Mouse (Mus musculus) forebrain, embryonic 12.5 days (tissue): ENCODE results near the gene Dnajc4. TPM values are rescaled to one million over a fixed set of nuclear protein-coding genes. Genes with fewer than 3 reads are reported as not detected.

Source experiments
- ATAC-seq: fragments of 200-750 bp; cut with Nextera tagmentation; 2 replicates; pipeline ENCODE4 v1.8.0; 2017; ENCODE audit warnings: moderate TSS enrichment; ENCODE audit not compliant: low FRiP score
- H3K27ac ChIP-seq: fragments of 300-500 bp; sonication (generic); 2 replicates; pipeline ENCODE4 v1.5.1; 2016; ENCODE audit warnings: mild to moderate bottlenecking
- H3K27me3 ChIP-seq: fragments of 300-500 bp; sonication (generic); 2 replicates; pipeline ENCODE4 v1.6.1; 2016; ENCODE audit warnings: mild to moderate bottlenecking
- H3K36me3 ChIP-seq: fragments of 300-500 bp; sonication (generic); replicated peaks from 2 replicates; pipeline ENCODE4 v1.6.1; 2016; ENCODE audit warnings: mild to moderate bottlenecking
- H3K4me1 ChIP-seq: fragments of 300-500 bp; sonication (generic); 2 replicates; pipeline ENCODE4 v1.6.1; 2016
- H3K4me2 ChIP-seq: fragments of 300-500 bp; sonication (generic); 2 replicates; pipeline ENCODE4 v1.6.1; 2016; ENCODE audit warnings: mild to moderate bottlenecking, moderate library complexity
- H3K4me3 ChIP-seq: fragments of 300-500 bp; sonication (generic); replicated peaks from 2 replicates; pipeline ENCODE4 v1.5.1; 2016; ENCODE audit warnings: mild to moderate bottlenecking
- H3K9ac ChIP-seq: fragments of 300-500 bp; sonication (generic); 2 replicates; pipeline ENCODE4 v1.6.1; 2016; ENCODE audit warnings: mild to moderate bottlenecking
- H3K9me3 ChIP-seq: fragments of 300-500 bp; sonication (generic); 2 replicates; pipeline ENCODE4 v1.6.1; 2016
- whole genome bisulfite sequencing: fragments of 180-500 bp; shearing (Covaris S2); methylation state at CpG from one replicate; pipeline ENCODE4 v1.1.7; 2016; 5-methylcytosine and 5-hydroxymethylcytosine counted together
- polyA plus RNA-seq: library from polyadenylated mRNA; unstranded; fragments of >200 nt; fragmentation: Nextera tagmentation; extraction: Ambion mirVana; gene quantifications from 2 replicates; pipeline ENCODE4 v1.2.1, GENCODE M21; 2016

Gene Dnajc4
- polyA plus RNA-seq, 1 experiment from 2014 or later = 18.8 TPM

DNA sequence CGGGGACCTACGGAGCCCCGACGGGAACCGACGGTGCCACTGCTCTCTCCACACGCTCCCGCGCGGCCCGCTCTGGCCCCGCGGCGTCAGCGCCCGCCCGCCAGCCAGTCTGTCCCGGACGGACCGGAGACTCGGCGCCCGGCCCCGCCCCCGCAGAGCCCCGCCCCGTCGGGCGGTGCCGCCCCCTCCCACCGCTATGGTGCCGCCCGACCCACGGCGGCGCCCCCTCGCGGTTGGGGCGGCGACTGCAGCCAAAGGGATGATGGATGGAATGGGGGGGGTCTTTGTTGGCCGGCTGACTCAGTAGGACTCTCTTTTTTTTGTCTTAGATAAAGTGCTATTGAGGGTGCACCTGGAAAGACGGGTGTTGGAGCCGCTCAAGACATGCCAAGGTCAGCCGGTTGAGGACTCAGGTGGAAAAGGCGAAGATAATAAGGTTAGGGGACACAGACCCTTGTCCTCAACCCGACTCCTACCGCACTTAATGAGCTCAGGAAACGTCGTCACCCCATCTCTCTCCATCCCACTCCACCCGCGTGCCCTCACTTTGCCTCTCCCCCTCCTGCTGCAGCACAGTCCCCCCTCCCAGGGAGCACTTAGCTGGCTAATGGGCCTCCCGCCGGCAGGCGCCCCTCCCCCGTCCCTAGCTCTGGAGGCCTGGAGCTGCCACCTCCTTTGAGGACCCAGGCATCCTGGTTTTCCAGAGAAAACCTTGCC, 22.5 kb downstream of the Dnajc4 start:
- peaks cover 46% of the 10 kb centered on the region for H3K27me3 ChIP-seq
- H3K27ac ChIP-seq = 0 out of 2 replicates have a peak overlapping the region, but pooled peaks have one; percentile 56
- H3K4me2 ChIP-seq = peak overlapping the region; percentile 57
- H3K9ac ChIP-seq = peak overlapping the region; percentile 53
- no peaks in the 10 kb centered on the region for H3K9me3 ChIP-seq
- H3K36me3 ChIP-seq = 0 out of 2 replicates have a peak, but pooled peaks cover 3% of the 10 kb centered on the region
- under 1% methylated on average over 43 of the region's 55 CpGs for WGBS
- peaks cover 34% of the 10 kb centered on the region for H3K4me1 ChIP-seq
- peak overlapping the region; percentile 48 for H3K4me3 ChIP-seq
- peak; percentile 15 for ATAC-seq

DNA sequence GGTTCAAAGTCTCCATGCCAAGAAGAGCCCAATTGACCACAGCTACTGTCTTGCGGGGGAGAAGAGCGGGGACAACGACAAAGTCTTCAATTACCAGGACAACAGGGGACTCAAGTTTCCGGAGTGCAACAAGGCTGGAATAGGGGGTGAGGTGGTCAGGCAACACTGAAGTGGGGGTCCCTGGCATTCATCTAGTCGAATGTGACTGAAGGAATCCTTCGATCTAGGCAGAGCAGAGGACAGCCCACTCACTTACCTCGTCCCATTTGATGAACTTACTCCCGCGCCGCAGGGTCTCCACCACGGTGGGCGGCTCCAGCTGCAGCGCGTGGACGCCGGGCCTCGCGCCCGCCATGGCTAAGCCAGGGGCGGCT, 23.1 kb downstream of the Dnajc4 start:
- H3K4me3 ChIP-seq = peak overlapping the region; percentile 48
- H3K27me3 ChIP-seq = peaks cover 46% of the 10 kb centered on the region
- H3K36me3 ChIP-seq = 0 out of 2 replicates have a peak, but pooled peaks cover 6% of the 10 kb centered on the region
- H3K9me3 ChIP-seq = no peaks in the 10 kb centered on the region
- ATAC-seq = no peak; the same call in 1 of the 2 replicates
- peak overlapping the region; percentile 53 for H3K9ac ChIP-seq
- H3K27ac ChIP-seq = no peak overlapping the region
- WGBS = under 1% methylated on average over 20 of the region's 20 CpGs
- peaks cover 34% of the 10 kb centered on the region for H3K4me1 ChIP-seq
- H3K4me2 ChIP-seq = peak overlapping the region; percentile 57

DNA sequence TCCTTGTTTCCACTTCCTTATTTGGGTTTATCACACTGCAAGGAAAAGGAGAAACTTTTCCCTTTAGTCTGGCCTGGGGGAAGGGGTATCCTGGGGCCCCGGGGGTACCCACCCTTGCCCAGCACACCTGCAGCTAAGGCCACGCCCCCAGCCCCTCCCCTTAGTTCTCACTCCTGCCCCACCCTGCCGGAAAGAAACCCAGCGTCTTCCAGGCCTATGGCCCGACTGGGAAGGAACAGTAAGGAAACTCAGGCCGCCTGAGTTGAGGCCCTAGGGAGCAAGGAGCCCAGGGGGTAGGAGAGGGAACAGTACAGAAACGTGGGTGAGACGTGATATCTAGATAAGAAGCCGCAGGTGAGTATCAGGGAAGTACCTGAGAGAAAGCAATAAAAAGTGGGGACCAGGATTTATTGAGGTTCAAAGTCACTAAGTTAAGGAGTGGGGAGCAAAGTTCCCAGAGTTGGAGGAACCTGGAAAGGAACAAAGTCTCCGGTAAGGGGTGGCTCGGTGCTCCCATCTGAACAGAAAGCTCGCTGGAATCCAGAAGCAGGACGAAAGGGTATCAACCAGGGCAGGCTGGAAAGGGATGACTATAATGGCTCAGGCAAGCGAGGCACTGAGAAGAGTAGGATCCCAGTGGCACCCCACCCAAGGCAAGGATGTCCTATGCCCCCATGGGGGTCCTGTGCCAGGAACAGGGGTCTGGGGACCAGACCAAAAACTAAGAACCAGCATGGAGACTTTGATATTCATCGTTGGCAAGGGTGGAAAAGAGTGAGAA, 23.7 kb downstream of the Dnajc4 start:
- 14% methylated on average over 15 of the region's 15 CpGs for WGBS
- ATAC-seq = no peak
- Histone ChIP-seq H3K4me3 (peak overlapping the region; percentile 48), H3K4me1 (peaks cover 29% of the 10 kb centered on the region), H3K9ac (peak overlapping the region; percentile 25; the same call in 1 of the 2 replicates), H3K4me2 (peak overlapping the region; percentile 57), H3K9me3 (no peaks in the 10 kb centered on the region), H3K36me3 (0 out of 2 replicates have a peak, but pooled peaks cover 10% of the 10 kb centered on the region), H3K27ac (no peak overlapping the region), H3K27me3 (peaks cover 46% of the 10 kb centered on the region)

DNA sequence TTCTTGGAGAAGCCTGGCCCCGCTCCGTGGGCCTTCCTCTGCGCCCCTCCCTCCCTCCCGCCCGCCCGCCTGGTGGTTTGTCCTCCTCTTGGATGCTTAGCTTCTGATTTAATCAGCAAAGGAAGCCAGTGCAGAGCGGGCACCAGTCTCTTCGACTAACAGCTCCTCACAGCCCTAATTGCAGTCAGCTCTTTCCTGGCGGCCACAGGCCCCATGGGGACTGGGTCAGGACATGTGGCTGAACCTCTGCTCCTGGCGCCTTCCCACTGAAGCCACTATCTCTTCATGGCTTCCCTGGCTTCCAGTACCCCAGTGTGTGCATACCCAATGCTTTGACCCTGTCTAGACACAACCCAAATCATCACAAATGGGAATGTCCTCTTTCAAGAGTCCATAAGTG, 35.9 kb downstream of the Dnajc4 start:
- H3K36me3 ChIP-seq = peaks cover 38% of the 10 kb centered on the region

DNA sequence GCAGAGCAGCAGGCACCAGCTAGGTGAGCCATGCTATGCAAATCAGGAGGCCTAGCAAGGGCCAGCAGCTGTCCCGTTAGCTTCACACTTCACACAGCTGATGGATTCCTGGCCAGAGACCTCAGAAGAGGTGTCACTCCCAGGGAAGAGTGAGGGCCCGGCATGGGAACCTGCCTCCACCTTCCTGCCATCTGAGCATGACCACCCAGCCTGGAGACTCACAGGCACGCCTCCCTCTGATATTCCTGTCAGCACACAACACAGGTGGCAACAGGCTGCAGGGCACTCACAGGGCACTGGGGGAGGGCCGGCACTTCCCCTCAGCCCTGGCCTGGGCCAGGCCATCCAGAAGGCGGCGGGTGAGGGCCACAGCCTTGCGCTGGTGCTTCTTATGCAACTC, 36.9 kb downstream of the Dnajc4 start:
- Histone ChIP-seq H3K27me3 (no peaks in the 10 kb centered on the region), H3K4me2 (no peak overlapping the region), H3K4me3 (no peak overlapping the region), H3K9ac (no peak overlapping the region), H3K27ac (no peak overlapping the region), H3K36me3 (peaks cover 38% of the 10 kb centered on the region), H3K9me3 (no peaks in the 10 kb centered on the region), H3K4me1 (peaks cover 11% of the 10 kb centered on the region)
- 89% methylated on average over 7 of the region's 7 CpGs for WGBS
- no peak for ATAC-seq

More for the DNA sequence above, 35.9 kb downstream of the Dnajc4 start:
- no peaks in the 10 kb centered on the region for H3K9me3 ChIP-seq
- H3K4me1 ChIP-seq = peaks cover 11% of the 10 kb centered on the region
- ATAC-seq = no peak
- WGBS = 80% methylated on average over 9 of the region's 10 CpGs
- no peak overlapping the region for H3K9ac ChIP-seq
- H3K4me3 ChIP-seq = no peak overlapping the region
- no peaks in the 10 kb centered on the region for H3K27me3 ChIP-seq
- no peak overlapping the region for H3K4me2 ChIP-seq
- H3K27ac ChIP-seq = no peak overlapping the region

DNA sequence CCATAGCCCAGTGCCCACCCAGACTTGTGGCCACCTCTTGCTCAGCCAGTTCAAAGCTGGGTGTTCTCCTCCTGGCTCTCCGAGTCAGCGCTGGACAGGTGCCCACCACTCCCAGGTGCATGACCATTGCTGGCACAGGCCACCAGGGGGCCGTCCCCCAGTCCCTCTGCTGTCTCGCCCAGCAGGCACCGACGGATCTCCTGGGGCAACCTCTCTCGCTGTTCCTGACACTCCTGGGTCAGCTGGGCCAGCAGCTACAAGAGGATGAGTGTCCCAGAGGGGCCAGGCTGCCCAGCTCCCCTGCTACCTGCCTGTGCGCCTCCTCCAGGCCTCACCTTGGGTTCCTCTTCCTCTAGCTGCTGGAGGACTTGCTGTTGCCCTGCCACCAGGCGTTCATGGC, 38.3 kb downstream of the Dnajc4 start:
- 54% methylated on average over 9 of the region's 9 CpGs for WGBS
- ATAC-seq = no peak
- H3K9ac ChIP-seq = no peak overlapping the region
- peaks cover 26% of the 10 kb centered on the region for H3K36me3 ChIP-seq
- H3K9me3 ChIP-seq = no peaks in the 10 kb centered on the region
- H3K4me3 ChIP-seq = no peak overlapping the region
- peaks cover 18% of the 10 kb centered on the region for H3K4me1 ChIP-seq
- H3K27me3 ChIP-seq = no peaks in the 10 kb centered on the region
- no peak overlapping the region for H3K4me2 ChIP-seq
- H3K27ac ChIP-seq = no peak overlapping the region

DNA sequence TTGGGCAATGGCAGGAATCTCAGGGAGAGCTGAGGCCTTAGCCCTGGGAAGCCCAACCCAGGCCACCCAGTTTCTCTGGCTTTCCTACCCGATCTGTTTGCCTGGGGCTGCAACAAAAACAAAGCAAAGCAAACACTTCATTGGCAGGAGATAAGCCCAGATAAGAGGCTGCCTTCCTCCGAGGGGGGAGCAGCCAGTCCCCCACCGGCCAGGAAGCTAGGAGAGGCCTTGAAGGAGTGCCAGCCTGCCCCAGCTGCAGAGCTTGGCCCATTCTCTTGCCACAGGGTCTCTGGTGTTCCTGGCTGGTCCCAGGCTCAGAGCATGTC, 39.7 kb downstream of the Dnajc4 start:
- Histone ChIP-seq H3K9ac (peak overlapping the region; percentile 77), H3K4me1 (peaks cover 18% of the 10 kb centered on the region), H3K4me3 (peak overlapping the region; percentile 60), H3K9me3 (no peaks in the 10 kb centered on the region), H3K36me3 (peaks cover 19% of the 10 kb centered on the region), H3K27me3 (no peaks in the 10 kb centered on the region), H3K27ac (peak overlapping the region; percentile 10; the same call in 1 of the 2 replicates), H3K4me2 (peak overlapping the region; percentile 98)
- no peak for ATAC-seq
- 40% methylated on average over 3 of the region's 3 CpGs for WGBS

DNA sequence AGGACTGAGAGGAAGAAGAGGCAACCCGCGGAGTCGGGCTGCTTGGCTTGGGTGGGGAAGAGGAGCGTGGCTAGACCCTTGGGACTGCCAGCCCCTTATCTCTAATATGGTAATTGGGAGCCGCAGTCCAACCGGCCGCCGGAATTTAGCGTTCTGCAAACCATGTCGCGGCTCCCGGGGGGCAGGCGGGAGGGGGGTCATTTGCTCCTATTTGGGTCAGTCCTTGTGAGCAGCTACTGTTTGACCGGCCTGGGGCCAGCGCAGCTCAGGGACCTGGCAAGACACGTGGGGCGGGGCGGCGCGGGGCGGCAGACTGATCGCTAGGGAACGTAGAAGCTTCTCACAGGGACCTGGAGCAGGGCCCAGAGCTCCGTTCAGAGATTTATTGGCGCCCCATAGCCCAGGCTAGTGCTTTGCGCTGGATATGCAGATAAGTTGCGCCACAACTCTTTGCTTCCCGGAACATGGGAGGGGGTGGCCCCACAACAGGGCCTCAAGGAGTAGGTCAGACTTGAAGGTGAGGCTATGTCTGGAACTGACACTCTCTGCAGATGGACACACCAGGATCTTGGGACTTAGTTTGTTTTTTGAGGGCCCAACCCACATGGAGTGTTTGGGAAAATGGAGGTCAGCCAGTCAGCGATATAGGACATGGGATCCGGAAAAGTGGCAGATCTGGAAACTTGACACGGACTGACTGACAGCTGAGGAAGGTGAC, 40.2 kb downstream of the Dnajc4 start:
- Histone ChIP-seq H3K9ac (peak overlapping the region; percentile 77), H3K4me1 (peaks cover 18% of the 10 kb centered on the region), H3K4me3 (peak overlapping the region; percentile 60), H3K27me3 (no peaks in the 10 kb centered on the region), H3K4me2 (peak overlapping the region; percentile 98), H3K36me3 (peaks cover 20% of the 10 kb centered on the region), H3K9me3 (no peaks in the 10 kb centered on the region), H3K27ac (peak overlapping the region; percentile 98)
- 2% methylated on average over 31 of the region's 31 CpGs for WGBS
- ATAC-seq = peak; percentile 47

DNA sequence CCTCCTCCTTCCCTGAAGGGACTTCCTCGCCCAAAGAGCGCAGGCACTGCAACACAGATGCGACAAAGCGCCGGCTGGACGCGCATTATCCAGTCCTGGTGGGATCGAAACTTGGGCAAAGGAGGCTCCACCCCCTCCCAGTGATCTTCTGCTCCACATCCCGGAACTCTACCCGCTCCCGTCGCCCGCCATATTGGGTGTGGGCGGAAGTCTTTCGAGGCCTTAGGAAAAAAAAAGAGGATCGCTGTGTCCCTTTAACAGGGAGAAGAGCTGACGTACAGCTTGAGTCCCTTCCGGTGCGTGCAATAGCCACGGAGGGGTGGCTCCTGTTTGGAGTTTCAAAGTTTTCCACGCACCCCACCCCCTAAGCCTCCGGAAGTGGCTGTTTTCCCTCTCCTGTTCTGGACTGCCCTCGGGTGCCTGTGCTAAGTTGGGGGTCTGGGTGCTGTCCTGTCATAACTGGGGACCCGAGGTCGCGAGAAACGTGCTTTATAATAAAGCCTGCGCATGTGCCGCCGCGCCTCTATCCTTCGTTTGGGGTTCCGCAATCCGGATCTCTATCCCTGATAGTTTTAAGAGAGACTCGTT, 40.9 kb downstream of the Dnajc4 start:
- peaks cover 22% of the 10 kb centered on the region for H3K36me3 ChIP-seq
- no peaks in the 10 kb centered on the region for H3K27me3 ChIP-seq
- peak overlapping the region; percentile 98 for H3K4me2 ChIP-seq
- H3K9ac ChIP-seq = peak overlapping the region; percentile 77
- H3K27ac ChIP-seq = peak overlapping the region; percentile 98
- H3K4me3 ChIP-seq = peak overlapping the region; percentile 60
- ATAC-seq = peak; percentile 82
- H3K9me3 ChIP-seq = no peaks in the 10 kb centered on the region
- peaks cover 18% of the 10 kb centered on the region for H3K4me1 ChIP-seq
- under 1% methylated on average over 35 of the region's 35 CpGs for WGBS

DNA sequence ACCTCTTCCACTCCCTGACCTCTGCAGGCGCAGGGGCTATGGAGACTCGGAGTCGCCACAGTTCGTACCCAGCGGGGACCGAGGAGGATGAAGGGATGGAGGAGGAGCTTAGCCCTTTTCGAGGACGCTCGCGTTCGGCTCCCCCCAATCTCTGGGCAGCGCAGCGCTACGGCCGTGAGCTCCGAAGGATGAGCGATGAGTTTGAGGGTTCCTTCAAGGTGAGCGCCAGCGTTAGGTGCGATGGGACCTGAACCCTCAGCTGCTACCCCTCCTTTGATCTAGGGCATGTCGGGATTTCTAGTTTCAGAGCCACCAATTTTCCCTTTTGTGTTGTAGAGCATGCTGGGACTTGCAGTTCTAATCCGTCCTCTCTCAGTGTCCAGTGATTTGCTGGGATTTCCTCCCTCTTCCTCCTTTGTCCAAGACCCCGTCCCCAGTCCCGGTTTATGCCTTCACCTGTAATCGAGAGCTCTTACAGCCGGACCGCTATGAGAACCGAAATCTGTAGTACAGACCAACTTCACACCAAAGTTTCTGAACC, 41.7 kb downstream of the Dnajc4 start:
- Histone ChIP-seq H3K9me3 (no peaks in the 10 kb centered on the region), H3K4me3 (peak overlapping the region; percentile 60), H3K4me1 (peaks cover 18% of the 10 kb centered on the region), H3K36me3 (peaks cover 21% of the 10 kb centered on the region), H3K9ac (peak overlapping the region; percentile 77), H3K4me2 (peak overlapping the region; percentile 98), H3K27ac (peak overlapping the region; percentile 98), H3K27me3 (no peaks in the 10 kb centered on the region)
- ATAC-seq = peak; percentile 68
- 0% methylated on average over 28 of the region's 28 CpGs for WGBS

DNA sequence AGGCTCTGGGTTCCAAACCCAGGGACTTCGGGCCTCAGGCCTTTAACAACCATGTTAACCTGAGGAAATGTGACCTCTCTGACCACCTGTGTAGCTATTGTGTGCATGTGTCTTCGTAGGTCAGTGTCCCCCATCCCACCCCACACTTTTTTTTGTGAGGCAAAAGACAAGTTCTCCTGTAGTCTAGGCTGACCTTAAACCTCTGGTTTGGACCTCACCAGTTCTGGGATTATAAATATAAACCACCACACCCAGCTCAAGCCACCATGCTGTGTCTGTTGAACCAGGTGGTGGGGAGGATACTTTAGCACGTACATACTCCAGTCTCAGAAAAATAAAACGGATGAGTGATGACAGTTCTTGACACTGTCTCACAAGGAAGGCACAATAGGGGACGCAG, 42.4 kb downstream of the Dnajc4 start:
- Histone ChIP-seq H3K9ac (peak overlapping the region; percentile 77), H3K4me2 (peak overlapping the region; percentile 98), H3K27me3 (no peaks in the 10 kb centered on the region), H3K36me3 (peaks cover 19% of the 10 kb centered on the region), H3K4me1 (peaks cover 18% of the 10 kb centered on the region), H3K4me3 (peak overlapping the region; percentile 60), H3K9me3 (no peaks in the 10 kb centered on the region), H3K27ac (peak overlapping the region; percentile 98; the same call in 1 of the 2 replicates)
- 56% methylated on average over 5 of the region's 5 CpGs for WGBS
- no peak for ATAC-seq
